Mouse (Mus musculus): ENCODE measurements at regions not wholly inside any gene's neighbourhood (a gene's known extent, or its start where the extent isn't known, plus 50 kb on each side); places are given as distances from the start of the nearest gene placed in this dataset.

- H3K4me1 ChIP-seq, result no peaks in the 10 kb centered on the region
- 84% methylated on average over 5 of the region's 5 CpGs for WGBS
- no peak overlapping the region for H3K4me3 ChIP-seq
- no peak overlapping the region for H3K27ac ChIP-seq
- no peak for ATAC-seq (ENCODE audit: borderline replicate concordance, extremely low read depth, low FRiP score, low TSS enrichment)
- H3K4me2 ChIP-seq, result no peak overlapping the region
- no peak overlapping the region for H3K9ac ChIP-seq
- no peaks in the 10 kb centered on the region for H3K27me3 ChIP-seq
- H3K36me3 ChIP-seq, result no peaks in the 10 kb centered on the region
- H3K9me3 ChIP-seq, result no peaks in the 10 kb centered on the region
These were observed 801.3 kb downstream of the Nr4a2 start for GRCm38 (mm10) chr2:56322508-56322907.

- Histone ChIP-seq H3K4me3 (no peak overlapping the region), H3K27me3 (no peaks in the 10 kb centered on the region), H3K9ac (no peak overlapping the region), H3K4me2 (no peak overlapping the region), H3K27ac (no peak overlapping the region), H3K36me3 (no peaks in the 10 kb centered on the region), H3K4me1 (no peaks in the 10 kb centered on the region), H3K9me3 (no peaks in the 10 kb centered on the region)
- no peak for ATAC-seq (ENCODE audit: borderline replicate concordance, extremely low read depth, low FRiP score, low TSS enrichment)
- 51% methylated on average over 7 of the region's 7 CpGs for WGBS
These were observed 787.8 kb downstream of the Nr4a2 start for GRCm38 (mm10) chr2:56335974-56336373.

- Histone ChIP-seq H3K9ac (no peak overlapping the region), H3K36me3 (no peaks in the 10 kb centered on the region), H3K4me1 (no peaks in the 10 kb centered on the region), H3K4me2 (no peak overlapping the region), H3K27me3 (no peaks in the 10 kb centered on the region), H3K27ac (no peak overlapping the region), H3K9me3 (no peaks in the 10 kb centered on the region), H3K4me3 (no peak overlapping the region)
- ATAC-seq (ENCODE audit: borderline replicate concordance, extremely low read depth, low FRiP score, low TSS enrichment), result no peak
- 31% methylated on average over 3 of the region's 3 CpGs for WGBS
These were observed 759.7 kb downstream of the Nr4a2 start for GRCm38 (mm10) chr2:56364065-56364464.
